Mouse (Mus musculus) lung, embryonic 16.5 days (tissue): ENCODE measurements around the gene Gm15737. TPM values are rescaled to one million over a fixed set of nuclear protein-coding genes. Genes with fewer than 3 reads are reported as not detected.

ENCODE experiments used
- ATAC-seq: fragments of 200-750 bp; cut with Nextera tagmentation; 2 replicates; pipeline ENCODE4 v1.8.0; 2017; ENCODE audit warnings: low read depth, mild to moderate bottlenecking, moderate library complexity
- H3K27ac ChIP-seq: fragments of 300-500 bp; sonication (generic); 2 replicates; pipeline ENCODE4 v1.5.1; 2014; ENCODE audit warnings: mild to moderate bottlenecking, control low read depth, low read length
- H3K27me3 ChIP-seq: fragments of 300-500 bp; sonication (generic); 2 replicates; pipeline ENCODE4 v1.6.1; 2014; ENCODE audit warnings: low read depth, low read length, mixed read lengths; ENCODE audit not compliant: control insufficient read depth, insufficient read depth
- H3K36me3 ChIP-seq: fragments of 300-500 bp; sonication (generic); 2 replicates; pipeline ENCODE4 v1.6.1; 2014; ENCODE audit warnings: low read length; ENCODE audit not compliant: control insufficient read depth, insufficient read depth
- H3K4me1 ChIP-seq: fragments of 300-500 bp; sonication (generic); replicated peaks from 2 replicates; pipeline ENCODE4 v1.6.1; 2014; ENCODE audit warnings: low read length, mixed read lengths; ENCODE audit not compliant: control insufficient read depth, insufficient read depth
- H3K4me2 ChIP-seq: fragments of 300-500 bp; sonication (generic); 2 replicates; pipeline ENCODE4 v1.6.1; 2014; ENCODE audit warnings: low read depth, low read length, control low read depth
- H3K4me3 ChIP-seq: fragments of 300-500 bp; sonication (generic); 2 replicates; pipeline ENCODE4 v1.5.1; 2014; ENCODE audit warnings: mild to moderate bottlenecking, low read length, control low read depth
- H3K9ac ChIP-seq: fragments of 300-500 bp; sonication (generic); 2 replicates; pipeline ENCODE4 v1.6.1; 2014; ENCODE audit warnings: low read length, control low read depth
- H3K9me3 ChIP-seq: fragments of 300-500 bp; sonication (generic); 2 replicates; pipeline ENCODE4 v1.6.1; 2016; ENCODE audit warnings: low read length; ENCODE audit not compliant: control insufficient read depth
- WGBS: fragments of 180-500 bp; shearing (Covaris S2); extraction: QIAGEN DNeasy Blood & Tissue Kit; methylation state at CpG from one replicate; pipeline ENCODE4 v1.1.7; 2014; 5-methylcytosine and 5-hydroxymethylcytosine counted together
- polyA plus RNA-seq: library from polyadenylated mRNA; unstranded; fragments of >200 nt; fragmentation: Nextera tagmentation; extraction: Ambion mirVana; gene quantifications from 2 replicates; pipeline ENCODE4 v1.2.1, GENCODE M21; 2015

Gm15737 gene
- polyA plus RNA-seq, 1 experiment from 2014 or later, result 0.19 TPM

DNA sequence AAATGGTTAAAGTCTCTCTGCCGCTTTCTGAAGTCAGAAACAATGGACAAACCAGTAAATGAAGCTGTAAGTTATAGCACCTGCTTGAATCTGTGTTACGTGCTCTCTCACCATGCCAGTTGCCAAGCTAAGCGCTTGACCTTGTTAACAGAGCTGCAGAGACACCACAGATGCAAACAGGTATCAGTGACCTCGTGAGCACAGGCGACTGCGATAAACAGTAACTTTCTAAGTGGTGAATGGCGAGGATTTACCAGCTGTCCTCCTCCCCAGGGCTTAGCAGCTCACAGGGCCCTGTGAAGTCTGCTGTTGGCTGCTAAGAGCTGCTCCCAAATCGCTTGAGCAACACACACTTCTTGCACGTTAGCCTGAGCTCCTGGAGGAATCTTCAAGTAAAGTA lies 6.6 kb upstream of the Gm15737 start:
- Histone ChIP-seq H3K4me1 (no peaks in the 10 kb centered on the region), H3K9me3 (no peaks in the 10 kb centered on the region), H3K4me3 (no peak overlapping the region), H3K36me3 (peaks cover 43% of the 10 kb centered on the region), H3K27ac (no peak overlapping the region), H3K9ac (no peak overlapping the region), H3K4me2 (no peak overlapping the region), H3K27me3 (no peaks in the 10 kb centered on the region)
- no peak for ATAC-seq
- WGBS, result 75% methylated on average over 9 of the region's 9 CpGs

DNA sequence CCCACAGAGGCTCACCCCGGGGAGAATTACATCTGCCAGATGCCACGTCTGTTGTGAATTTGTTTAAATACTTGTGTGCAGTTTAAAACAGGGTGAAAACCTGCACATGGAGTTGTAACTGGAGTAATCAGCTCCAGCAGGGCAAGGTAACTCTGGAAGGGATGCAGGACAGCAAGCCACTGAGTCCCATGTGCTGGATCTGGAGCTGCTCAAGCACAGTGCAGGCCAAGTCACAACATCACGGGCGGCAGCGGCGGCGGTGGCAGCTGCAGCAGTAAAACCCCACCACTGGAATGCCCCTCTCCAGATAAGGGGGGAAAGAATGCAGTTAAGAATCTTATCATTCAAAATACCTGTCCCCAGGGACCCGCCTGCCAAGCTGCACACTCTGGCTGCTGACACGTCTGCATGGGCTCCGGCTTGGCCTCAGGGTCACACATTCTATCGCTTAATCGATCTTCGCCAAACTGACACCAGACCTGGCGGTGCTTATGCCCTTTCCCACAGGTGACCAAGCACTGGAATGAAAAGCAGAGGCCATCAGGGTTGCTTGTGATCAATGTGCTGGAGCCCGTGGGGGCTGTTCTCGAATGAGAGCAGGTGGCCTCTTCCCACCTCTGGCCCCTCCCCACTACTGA lies 544 bp downstream of the Gm15737 start:
- no peaks in the 10 kb centered on the region for H3K27me3 ChIP-seq
- peak overlapping the region; percentile 76 for H3K27ac ChIP-seq
- peak; percentile 69 for ATAC-seq
- H3K9me3 ChIP-seq, result no peaks in the 10 kb centered on the region
- peak overlapping the region; percentile 1; the same call in 1 of the 2 replicates for H3K9ac ChIP-seq
- no peak overlapping the region for H3K4me2 ChIP-seq
- WGBS, result 27% methylated on average over 16 of the region's 16 CpGs
- peaks cover 19% of the 10 kb centered on the region for H3K36me3 ChIP-seq
- peaks cover 31% of the 10 kb centered on the region for H3K4me1 ChIP-seq
- H3K4me3 ChIP-seq, result no peak overlapping the region

DNA sequence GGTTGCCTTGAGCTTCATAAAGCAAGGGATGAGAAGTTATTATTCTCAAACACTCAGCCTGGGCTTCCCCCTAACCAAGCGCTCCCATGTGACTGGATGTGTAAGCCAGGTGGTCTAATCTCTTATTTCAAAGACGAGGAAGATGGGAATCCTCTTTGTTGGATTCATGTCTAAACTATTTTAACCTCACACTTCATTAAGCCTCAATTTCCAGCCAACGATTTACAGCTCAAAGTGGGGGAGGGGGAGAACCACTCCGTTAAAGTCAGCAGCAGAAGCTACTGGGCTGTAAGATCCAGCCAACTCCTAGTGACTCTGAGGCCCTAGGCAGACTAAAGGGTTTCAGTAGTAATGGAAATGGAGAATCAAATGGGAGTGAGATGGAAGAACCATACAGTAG lies 2.7 kb downstream of the Gm15737 start:
- peaks cover 38% of the 10 kb centered on the region for H3K4me1 ChIP-seq
- no peak overlapping the region for H3K9ac ChIP-seq
- H3K36me3 ChIP-seq, result peaks cover 16% of the 10 kb centered on the region
- H3K27ac ChIP-seq, result no peak overlapping the region
- WGBS, result 44% methylated on average over 4 of the region's 4 CpGs
- no peak overlapping the region for H3K4me3 ChIP-seq
- no peaks in the 10 kb centered on the region for H3K27me3 ChIP-seq
- H3K9me3 ChIP-seq, result no peaks in the 10 kb centered on the region
- H3K4me2 ChIP-seq, result no peak overlapping the region
- ATAC-seq, result no peak

DNA sequence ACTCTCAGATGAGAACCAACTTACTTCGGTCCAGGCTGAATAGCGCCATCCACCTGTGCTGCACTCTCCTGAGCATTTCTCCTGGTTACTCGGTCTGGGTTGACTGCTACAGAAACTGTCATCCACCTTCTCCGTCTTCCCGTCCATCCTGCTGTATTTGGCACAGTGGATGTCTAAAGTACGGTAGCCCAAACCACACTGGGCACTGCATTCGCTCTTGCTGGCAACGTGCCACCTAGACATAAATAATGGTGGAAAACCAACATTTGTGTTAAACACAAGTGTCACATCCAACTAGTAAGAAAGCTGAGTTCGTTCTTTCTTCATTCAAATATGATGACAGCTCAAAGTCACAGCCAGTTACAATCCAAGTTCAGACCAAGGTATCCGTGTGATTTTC lies 3.6 kb downstream of the Gm15737 start:
- H3K4me3 ChIP-seq, result no peak overlapping the region
- H3K27ac ChIP-seq, result no peak overlapping the region
- H3K27me3 ChIP-seq, result no peaks in the 10 kb centered on the region
- no peak overlapping the region for H3K4me2 ChIP-seq
- no peaks in the 10 kb centered on the region for H3K9me3 ChIP-seq
- peaks cover 20% of the 10 kb centered on the region for H3K36me3 ChIP-seq
- WGBS, result 55% methylated on average over 10 of the region's 10 CpGs
- H3K4me1 ChIP-seq, result peaks cover 38% of the 10 kb centered on the region
- ATAC-seq, result no peak
- H3K9ac ChIP-seq, result no peak overlapping the region

DNA sequence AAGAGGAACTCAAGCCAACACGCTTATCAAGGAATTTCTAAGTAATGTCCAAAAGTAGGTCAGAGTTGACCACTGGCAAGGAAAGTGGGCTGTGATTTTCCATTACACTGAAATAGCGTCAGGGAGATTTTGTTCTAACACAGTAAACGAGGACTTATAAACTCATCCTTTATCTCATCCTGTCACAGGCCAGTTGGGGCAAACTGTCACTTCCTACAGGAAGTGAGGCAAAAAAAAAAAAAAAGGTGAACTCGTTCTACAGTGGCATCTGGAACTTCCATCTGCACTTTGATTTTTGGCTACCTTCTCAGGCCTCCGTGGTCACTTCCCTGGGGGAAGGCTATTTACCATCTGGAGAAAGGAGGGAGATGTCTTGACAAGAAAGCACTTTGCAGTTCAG lies 5.7 kb downstream of the Gm15737 start:
- H3K4me3 ChIP-seq, result no peak overlapping the region
- ATAC-seq, result peak; percentile 16; the same call in 1 of the 2 replicates
- H3K36me3 ChIP-seq, result peaks cover 29% of the 10 kb centered on the region
- H3K9ac ChIP-seq, result no peak overlapping the region
- H3K27me3 ChIP-seq, result no peaks in the 10 kb centered on the region
- no peaks in the 10 kb centered on the region for H3K9me3 ChIP-seq
- 33% methylated on average over 5 of the region's 5 CpGs for WGBS
- H3K4me1 ChIP-seq, result peaks cover 23% of the 10 kb centered on the region
- H3K27ac ChIP-seq, result peak overlapping the region; percentile 86
- no peak overlapping the region for H3K4me2 ChIP-seq

DNA sequence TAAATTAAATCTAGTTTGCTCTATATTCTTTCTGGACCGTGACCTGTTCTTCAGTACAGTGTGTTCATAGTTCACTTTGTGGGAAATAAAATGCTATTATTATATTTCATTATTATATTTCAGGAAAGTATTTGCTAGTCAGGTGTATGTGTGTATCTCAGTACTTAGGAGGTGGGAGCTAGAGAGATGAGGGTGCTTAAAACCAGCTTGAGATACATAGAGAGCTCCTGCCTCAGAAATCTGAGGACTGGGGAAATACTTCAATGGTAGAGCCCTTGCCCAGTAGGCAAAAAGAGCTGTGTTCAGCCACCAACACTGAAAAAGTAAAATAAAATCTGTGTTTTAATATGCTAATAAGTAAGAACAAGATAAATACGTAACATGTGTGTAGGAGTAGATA lies 6.2 kb downstream of the Gm15737 start:
- Histone ChIP-seq H3K4me3 (no peak overlapping the region), H3K4me1 (peaks cover 19% of the 10 kb centered on the region), H3K4me2 (no peak overlapping the region), H3K27me3 (no peaks in the 10 kb centered on the region), H3K36me3 (peaks cover 32% of the 10 kb centered on the region), H3K27ac (peak overlapping the region; percentile 86), H3K9me3 (no peaks in the 10 kb centered on the region), H3K9ac (no peak overlapping the region)
- no peak for ATAC-seq
- 70% methylated on average over 2 of the region's 2 CpGs for WGBS

DNA sequence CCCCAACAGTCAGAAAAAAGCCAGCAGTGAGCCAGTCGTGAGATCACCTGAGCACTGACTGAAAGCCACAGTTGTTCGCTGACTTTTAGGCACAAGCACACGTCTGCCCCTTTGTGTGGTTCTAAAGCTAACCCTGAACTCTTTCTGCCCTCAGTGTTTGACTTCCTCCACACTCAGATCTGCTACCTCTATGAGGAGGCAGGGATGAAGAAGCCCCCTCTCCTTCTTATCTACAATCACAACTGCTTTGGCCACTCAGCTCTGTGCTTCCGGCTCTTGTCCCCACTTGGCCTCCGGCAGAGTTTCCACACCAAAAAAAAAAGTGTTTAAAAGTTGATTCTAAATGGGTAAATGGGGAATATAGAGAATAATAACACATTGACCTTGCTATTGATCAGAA lies 7.0 kb downstream of the Gm15737 start:
- no peaks in the 10 kb centered on the region for H3K27me3 ChIP-seq
- H3K4me2 ChIP-seq, result no peak overlapping the region
- 33% methylated on average over 5 of the region's 5 CpGs for WGBS
- no peak overlapping the region for H3K9ac ChIP-seq
- ATAC-seq, result peak; percentile 27; the same call in 1 of the 2 replicates
- no peak overlapping the region for H3K4me3 ChIP-seq
- H3K36me3 ChIP-seq, result peaks cover 36% of the 10 kb centered on the region
- peaks cover 15% of the 10 kb centered on the region for H3K4me1 ChIP-seq
- H3K27ac ChIP-seq, result peak overlapping the region; percentile 86
- no peaks in the 10 kb centered on the region for H3K9me3 ChIP-seq

DNA sequence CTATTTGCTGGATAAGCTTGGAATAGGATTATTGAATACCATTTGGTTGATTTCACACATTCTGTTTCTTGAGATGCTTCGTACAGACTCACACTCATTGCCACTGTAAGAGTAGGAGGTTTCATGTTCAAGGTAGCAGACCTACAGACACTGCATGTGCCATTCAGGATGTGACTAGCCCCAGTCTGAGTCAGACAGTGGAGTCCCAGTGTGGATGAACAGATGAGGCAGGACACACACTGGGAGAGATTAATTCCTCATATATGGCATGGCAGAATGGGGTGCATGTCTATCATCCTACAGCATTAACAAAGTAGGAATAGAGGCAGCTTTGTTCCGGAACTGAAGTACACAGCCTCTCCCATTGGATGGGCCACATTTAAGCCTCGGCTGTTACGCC lies 8.1 kb downstream of the Gm15737 start:
- no peak for ATAC-seq
- Histone ChIP-seq H3K9me3 (no peaks in the 10 kb centered on the region), H3K4me3 (no peak overlapping the region), H3K36me3 (peaks cover 41% of the 10 kb centered on the region), H3K27ac (no peak overlapping the region), H3K4me1 (peaks cover 12% of the 10 kb centered on the region), H3K27me3 (no peaks in the 10 kb centered on the region), H3K9ac (no peak overlapping the region), H3K4me2 (no peak overlapping the region)
- WGBS, result 88% methylated on average over 4 of the region's 4 CpGs

DNA sequence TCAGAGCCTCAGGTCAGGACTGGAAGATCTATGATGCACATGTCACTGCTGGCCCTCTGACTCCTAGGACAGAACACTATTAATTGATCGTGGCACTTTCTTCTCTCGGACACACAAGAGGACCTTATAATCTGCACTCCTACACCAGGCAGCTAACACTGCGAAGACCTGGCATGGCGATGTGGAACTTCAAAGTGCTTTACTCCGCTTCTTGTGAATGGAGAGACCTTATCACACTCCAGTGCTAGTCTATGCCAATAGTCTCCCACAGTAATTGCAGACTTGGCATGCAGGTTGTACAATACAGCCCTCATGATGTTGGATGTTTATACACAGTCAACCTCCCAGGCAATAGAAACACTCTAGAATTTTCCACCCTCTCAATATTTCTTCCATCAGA lies 9.6 kb downstream of the Gm15737 start:
- ATAC-seq, result no peak

More for the DNA sequence above, 9.6 kb downstream of the Gm15737 start:
- Histone ChIP-seq H3K27me3 (no peaks in the 10 kb centered on the region), H3K27ac (no peak overlapping the region), H3K36me3 (peaks cover 40% of the 10 kb centered on the region), H3K9me3 (no peaks in the 10 kb centered on the region), H3K4me2 (no peak overlapping the region), H3K4me1 (peaks cover 9% of the 10 kb centered on the region), H3K4me3 (no peak overlapping the region), H3K9ac (no peak overlapping the region)
- 83% methylated on average over 5 of the region's 5 CpGs for WGBS
